Mouse (Mus musculus): ENCODE measurements around the gene Snorc. TPM values are rescaled to one million over a fixed set of nuclear protein-coding genes. Genes with fewer than 3 reads are reported as not detected.
"Not testable (repeated sequence)": the region's sequence is repeated elsewhere in the genome, so short reads cannot be mapped to it uniquely, and the experiment has no call there.

Snorc gene
- 1 to 10 TPM in 1 of 4 experiments, not detected in 3; 1.2 TPM for total RNA-seq (2022)

- DNase-seq (ENCODE audit: low spot score in 2 of 2), result not testable (repeated sequence)
These were observed at the start of gene Snorc for GRCm38 (mm10) chr1:87469971-87470370. Snorc (plus strand) TSS chr1:87470271.

GRCm38 (mm10) chr1:87435125-87435524 lies 34.9 kb upstream of the Snorc start:
- DNase-seq (ENCODE audit: low spot score in 2 of 2), result no peak

DNA sequence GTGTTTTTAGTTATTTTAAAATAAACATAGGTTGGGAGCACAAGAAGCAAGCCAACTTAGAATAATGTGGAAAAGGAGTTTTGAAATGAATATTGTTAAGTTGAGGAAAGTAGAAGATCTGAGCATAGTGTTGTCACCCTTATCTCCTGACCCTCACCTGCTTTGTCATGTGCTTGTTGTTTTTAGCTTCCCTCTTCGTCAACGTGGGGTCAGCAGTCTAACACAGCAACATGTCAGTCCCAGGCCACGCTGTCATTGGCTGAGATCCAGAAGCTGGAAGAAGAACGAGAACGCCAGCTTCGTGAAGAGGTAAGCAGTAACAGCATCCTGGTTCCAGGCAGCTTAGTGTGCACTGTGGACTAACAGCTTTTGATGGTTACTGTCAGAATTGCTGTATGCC lies 33.5 kb upstream of the Snorc start:
- no peak for DNase-seq (ENCODE audit: low spot score in 2 of 2)

- peak in 1 of 2 experiments; percentile 55 for DNase-seq (ENCODE audit: low spot score in 2 of 2)
These were observed 22.6 kb upstream of the Snorc start for GRCm38 (mm10) chr1:87447183-87448104.

DNA sequence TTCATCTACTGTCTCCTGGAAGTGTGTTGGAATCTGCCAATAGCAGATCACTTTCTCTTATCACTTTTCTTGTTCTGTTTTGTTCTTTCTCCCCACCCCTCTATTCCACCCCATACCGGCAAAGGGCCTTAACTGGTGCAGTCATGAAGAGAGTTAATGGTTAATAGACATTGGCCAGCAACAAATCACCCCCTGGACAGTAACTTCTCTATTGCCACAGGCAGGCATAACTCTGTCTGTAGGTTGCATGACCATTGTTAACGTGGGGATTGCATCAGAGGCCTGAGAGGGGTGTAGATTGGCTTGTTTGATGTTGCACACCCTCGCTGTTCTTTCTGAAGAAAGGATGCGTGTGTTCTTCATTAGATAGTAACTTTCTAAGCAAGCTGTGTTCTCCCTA lies 20.6 kb upstream of the Snorc start:
- no peak for DNase-seq (ENCODE audit: low spot score in 2 of 2)

GRCm38 (mm10) chr1:87456425-87456824 lies 13.6 kb upstream of the Snorc start:
- no peak for DNase-seq (ENCODE audit: low spot score in 2 of 2)

- DNase-seq (ENCODE audit: low spot score in 2 of 2), result no peak
These were observed 12.0 kb upstream of the Snorc start for GRCm38 (mm10) chr1:87458045-87458444.

- not testable (repeated sequence) for DNase-seq (ENCODE audit: low spot score in 2 of 2)
These were observed 10.2 kb upstream of the Snorc start for GRCm38 (mm10) chr1:87459856-87460255.

GRCm38 (mm10) chr1:87467469-87467868 lies 2.6 kb upstream of the Snorc start:
- no peak for DNase-seq (ENCODE audit: low spot score in 2 of 2)

DNA sequence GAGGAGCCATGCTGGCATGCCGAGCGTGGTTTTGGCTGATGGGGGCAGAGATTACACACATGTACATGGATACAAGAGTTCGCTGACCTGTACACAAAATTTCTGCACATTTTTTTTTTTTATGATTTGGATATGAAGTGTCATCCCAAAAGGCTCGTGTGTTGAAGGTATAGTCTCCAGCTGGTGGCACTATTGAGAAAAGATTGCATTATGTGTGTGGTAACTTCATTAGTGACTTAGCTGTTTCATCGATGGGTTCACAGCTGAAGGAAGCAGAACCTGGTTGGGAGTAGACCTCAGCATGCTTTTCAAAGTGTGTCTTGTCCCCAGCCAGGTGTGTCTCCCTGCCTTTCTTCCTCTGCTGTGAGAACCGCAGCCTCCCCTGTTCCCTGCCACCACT lies 1.8 kb upstream of the Snorc start:
- DNase-seq (ENCODE audit: low spot score in 2 of 2), result no peak

DNA sequence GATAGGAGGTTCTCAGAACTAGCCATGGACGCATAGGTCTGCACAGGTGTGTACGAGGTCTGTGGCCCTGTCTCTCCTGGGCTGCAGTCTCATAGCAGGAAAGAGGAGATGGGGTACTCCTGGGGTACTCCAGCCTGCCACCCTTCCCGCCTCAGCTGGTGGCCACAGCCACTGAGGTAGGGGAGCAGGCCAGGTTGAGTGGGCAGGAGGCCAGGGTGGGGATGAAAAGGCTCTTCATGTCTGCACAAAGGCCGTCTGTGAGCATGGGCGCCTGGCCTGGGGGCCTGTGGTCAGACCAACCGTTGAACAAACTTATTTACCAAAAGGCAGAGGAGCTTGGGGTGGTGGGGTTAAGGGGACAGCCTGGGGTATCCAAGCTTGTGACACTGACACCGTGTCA lies 1.8 kb downstream of the Snorc start:
- DNase-seq (ENCODE audit: low spot score in 2 of 2), result peak in 1 of 2 experiments; percentile 15

GRCm38 (mm10) chr1:87472576-87472975 lies 2.5 kb downstream of the Snorc start:
- DNase-seq (ENCODE audit: low spot score in 2 of 2), result peak in 1 of 2 experiments; percentile 5

DNA sequence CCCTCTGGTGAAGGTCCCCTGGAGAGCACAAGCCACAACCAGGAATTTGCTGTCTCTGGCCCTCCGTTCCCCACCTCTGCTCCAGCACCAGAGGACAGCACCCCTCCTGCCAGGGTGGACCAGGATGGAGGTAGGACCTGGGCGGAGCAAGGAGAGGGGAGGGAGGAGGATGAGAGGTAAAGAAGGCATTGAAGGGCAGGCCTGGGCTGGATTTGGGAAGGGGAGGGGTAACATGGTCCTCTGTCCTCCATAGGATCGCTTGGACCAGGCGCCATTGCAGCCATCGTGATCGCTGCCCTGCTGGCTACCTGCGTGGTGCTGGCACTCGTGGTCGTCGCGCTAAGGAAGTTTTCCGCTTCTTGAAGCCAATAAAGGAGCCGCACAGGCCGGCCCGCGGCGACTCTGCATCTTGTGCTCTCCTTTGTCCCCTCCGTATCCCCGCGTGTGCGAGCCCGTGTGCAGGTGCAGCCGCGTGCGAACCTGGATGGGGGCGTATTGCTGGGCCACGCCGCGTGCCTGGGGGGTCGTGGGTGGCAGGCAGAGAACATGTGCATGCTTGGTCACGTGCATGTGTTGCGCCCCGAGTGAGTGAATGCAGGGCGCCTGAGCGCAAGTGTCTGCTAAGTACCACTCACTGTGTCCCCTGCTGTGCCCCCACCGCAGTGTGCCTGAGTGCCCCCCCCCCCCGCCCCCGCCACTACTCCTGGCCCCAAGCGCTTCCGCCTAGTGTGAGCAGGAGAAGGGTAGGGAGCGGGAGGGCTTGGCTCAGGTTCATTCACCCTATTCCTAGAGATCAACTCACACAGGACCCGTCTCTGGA lies 5.2 kb downstream of the Snorc start:
- peak; percentile 68 to 86 for DNase-seq (ENCODE audit: low spot score in 2 of 2)

DNA sequence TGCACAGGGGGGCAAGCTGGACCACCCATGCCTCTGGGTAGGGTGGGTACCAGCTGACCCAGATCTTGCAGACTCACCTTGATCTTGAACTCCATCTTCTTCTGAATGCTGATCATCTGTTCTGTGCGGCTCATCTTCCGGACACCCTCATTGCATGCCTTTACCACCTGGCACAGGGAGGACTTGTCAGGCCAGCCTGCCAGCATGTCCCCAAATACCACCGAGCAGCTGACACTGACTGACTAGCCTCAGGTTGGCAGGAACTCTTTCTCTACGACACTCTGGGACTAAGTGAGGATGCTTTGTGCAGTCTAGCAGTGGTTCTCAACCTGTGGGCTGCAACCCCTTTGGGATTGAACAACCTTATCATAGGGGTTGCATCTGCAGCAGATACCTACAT lies 12.5 kb downstream of the Snorc start:
- no peak for DNase-seq (ENCODE audit: low spot score in 2 of 2)

DNA sequence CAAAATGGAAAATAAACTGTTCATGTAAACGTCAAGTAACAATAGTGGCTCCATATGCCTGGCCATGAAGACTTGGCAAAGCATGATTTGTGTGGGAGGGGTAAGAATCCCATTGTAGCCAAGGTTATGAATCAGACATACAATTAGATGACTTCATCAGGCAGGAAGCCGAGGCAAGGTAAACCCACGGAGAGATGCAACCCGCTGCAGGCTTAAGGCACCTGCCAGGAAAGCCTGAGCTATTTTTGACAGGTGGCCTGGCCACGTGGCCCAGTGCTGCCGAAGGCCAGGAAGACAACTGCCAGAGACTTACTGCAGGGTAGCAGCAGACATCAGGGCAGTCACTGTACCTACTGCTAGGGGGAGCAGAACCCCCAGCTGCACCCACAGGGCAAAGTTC lies 16.3 kb downstream of the Snorc start:
- DNase-seq (ENCODE audit: low spot score in 2 of 2), result peak in 1 of 2 experiments; percentile 92

- no peak for DNase-seq (ENCODE audit: low spot score in 2 of 2)
These were observed 22.2 kb downstream of the Snorc start for GRCm38 (mm10) chr1:87492285-87492684.

- DNase-seq (ENCODE audit: low spot score in 2 of 2), result no peak
These were observed 23.5 kb downstream of the Snorc start for GRCm38 (mm10) chr1:87493542-87493941.

GRCm38 (mm10) chr1:87505524-87505923 lies 35.5 kb downstream of the Snorc start:
- DNase-seq (ENCODE audit: low spot score in 2 of 2), result no peak

DNA sequence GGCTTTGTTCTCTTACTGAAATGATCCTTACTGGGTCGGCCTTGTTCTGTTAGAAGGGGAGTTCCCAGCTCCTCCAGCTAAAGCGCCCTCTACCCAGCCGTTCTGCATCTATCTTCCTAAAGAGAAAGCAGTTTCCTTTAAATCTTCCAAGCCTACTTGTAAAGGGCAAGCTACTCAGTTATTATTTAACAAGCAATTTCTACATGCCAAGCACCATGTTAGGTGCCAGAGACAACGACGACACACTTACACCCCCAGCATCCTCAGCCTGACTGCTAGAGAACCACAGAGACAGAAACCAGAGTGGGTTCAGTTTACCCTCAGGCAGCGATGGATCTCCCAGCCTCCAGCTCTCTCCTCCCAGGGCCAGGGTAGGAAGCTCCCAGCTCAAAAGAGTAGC lies 37.8 kb downstream of the Snorc start:
- no peak for DNase-seq (ENCODE audit: low spot score in 2 of 2)

DNA sequence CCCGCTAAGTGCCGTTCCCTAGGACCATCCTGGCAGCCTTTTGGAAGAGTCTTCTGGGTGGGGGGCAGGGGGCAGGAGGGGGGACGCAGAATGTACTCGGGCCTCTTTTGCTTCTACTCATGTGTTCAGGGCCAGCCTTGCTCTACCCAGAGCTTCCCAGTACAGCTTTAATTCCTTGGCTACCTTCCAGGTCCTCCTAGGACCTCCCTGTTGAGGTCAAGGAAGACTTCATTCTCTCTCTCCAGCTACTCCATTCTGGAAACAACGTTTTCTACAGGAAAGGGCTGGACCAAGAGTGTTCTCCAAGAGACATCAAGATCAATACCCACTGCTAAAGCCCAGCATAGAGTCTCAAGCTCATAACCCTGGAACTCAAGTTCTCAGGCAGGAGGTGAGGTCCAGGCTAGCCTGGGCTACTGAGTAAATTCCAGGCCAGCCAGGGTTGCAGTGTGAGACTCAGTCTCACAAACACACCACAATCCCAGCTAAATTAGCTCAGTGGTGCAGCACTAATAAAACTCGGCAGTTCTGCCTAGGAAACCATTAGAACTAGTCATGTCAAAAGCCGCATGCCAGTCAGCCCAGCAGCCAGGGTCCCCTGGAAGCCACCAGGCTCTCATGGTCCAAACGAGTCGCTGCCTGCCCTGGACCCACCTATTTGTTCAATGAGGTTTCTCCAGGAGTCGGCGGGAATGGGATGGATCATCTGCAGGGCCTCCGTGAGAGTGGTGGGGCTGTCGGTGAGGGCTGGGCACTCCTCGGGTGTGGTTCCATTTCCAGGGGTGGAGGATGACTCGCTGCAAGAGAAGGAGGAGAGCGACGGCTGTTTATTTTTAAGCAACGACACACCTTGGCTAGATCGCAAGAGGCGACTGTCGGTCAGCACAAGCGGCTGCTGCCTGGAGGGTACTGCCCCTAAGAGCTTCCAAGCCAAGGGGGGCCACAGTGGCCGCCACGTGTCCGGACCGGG lies 38.8 kb downstream of the Snorc start:
- DNase-seq (ENCODE audit: low spot score in 2 of 2), result no peak

GRCm38 (mm10) chr1:87509561-87510165 lies 39.6 kb downstream of the Snorc start, which contains the start of gene Neu2:
Neu2 (plus strand) TSS chr1:87509889.
- DNase-seq (ENCODE audit: low spot score in 2 of 2), result no peak

Data from left cerebral cortex, adult 8-10 months (tissue).